Mouse (Mus musculus) midbrain, embryonic 10.5 days (tissue): ENCODE results near the gene Camk1g. TPM values are rescaled to one million over a fixed set of nuclear protein-coding genes. Genes with fewer than 3 reads are reported as not detected.
A peak's percentile ranks its signal among the peaks of the same experiment; 100 is the strongest.

Source experiments
- DNase-seq: peaks from one replicate; pipeline ENCODE4 v3.0.0-alpha.2; 2017; ENCODE audit warnings: low spot score
- H3K27ac ChIP-seq: fragments of 300-500 bp; sonication (generic); replicated peaks from 2 replicates; pipeline ENCODE4 v1.5.1; 2016; ENCODE audit warnings: mild to moderate bottlenecking
- H3K27me3 ChIP-seq: fragments of 300-500 bp; sonication (generic); 2 replicates; pipeline ENCODE4 v1.6.1; 2016; ENCODE audit warnings: low read depth, mild to moderate bottlenecking; ENCODE audit not compliant: poor library complexity, severe bottlenecking
- H3K36me3 ChIP-seq: fragments of 300-500 bp; sonication (generic); 2 replicates; pipeline ENCODE4 v1.6.1; 2016; ENCODE audit warnings: mild to moderate bottlenecking, moderate library complexity
- H3K4me1 ChIP-seq: fragments of 300-500 bp; sonication (generic); 2 replicates; pipeline ENCODE4 v1.6.1; 2016
- H3K4me3 ChIP-seq: fragments of 300-500 bp; sonication (generic); 2 replicates; pipeline ENCODE4 v1.5.1; 2016; ENCODE audit warnings: mild to moderate bottlenecking, moderate library complexity
- H3K9me3 ChIP-seq: fragments of 300-500 bp; sonication (generic); replicated peaks from 2 replicates; pipeline ENCODE4 v1.6.1; 2016; ENCODE audit warnings: mild to moderate bottlenecking
- WGBS: fragments of 180-500 bp; shearing (Covaris S2); methylation state at CpG from one replicate; pipeline ENCODE4 v1.1.7; 2016; 5-methylcytosine and 5-hydroxymethylcytosine counted together
- polyA plus RNA-seq: library from polyadenylated mRNA; unstranded; fragments of >200 nt; fragmentation: Nextera tagmentation; extraction: Ambion mirVana; gene quantifications from 2 replicates; pipeline ENCODE4 v1.2.1, GENCODE M21; 2016

The Camk1g gene
- polyA plus RNA-seq, 1 experiment from 2014 or later, result 12.8 TPM

DNA sequence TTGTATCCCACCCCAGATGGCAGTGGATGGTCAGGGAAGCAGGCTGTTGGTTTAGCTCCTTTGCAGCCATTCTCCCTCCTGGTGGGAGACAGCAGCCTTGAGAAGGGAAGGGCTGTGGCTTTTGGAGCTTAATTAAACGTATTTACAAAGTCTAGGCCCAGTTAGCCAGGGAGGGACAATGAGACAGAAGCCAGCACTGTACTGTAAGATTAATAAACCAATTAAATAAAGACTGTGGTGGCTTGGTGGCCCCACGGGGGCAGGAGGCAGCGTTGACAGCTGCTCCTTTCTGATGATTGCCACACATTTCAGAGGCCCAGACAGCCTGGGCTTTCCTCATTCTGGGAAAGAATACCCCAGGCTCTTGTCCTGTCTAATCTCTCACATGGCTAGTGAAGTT is 19.4 kb upstream of the Camk1g start:
- WGBS, result 12% methylated on average over 3 of the region's 3 CpGs
- Histone ChIP-seq H3K4me1 (peaks cover 33% of the 10 kb centered on the region), H3K27ac (peak overlapping the region; percentile 76), H3K27me3 (0 out of 2 replicates have a peak, but pooled peaks cover 4% of the 10 kb centered on the region), H3K9me3 (no peaks in the 10 kb centered on the region), H3K36me3 (no peaks in the 10 kb centered on the region), H3K4me3 (no peak overlapping the region)
- DNase-seq, result no peak

DNA sequence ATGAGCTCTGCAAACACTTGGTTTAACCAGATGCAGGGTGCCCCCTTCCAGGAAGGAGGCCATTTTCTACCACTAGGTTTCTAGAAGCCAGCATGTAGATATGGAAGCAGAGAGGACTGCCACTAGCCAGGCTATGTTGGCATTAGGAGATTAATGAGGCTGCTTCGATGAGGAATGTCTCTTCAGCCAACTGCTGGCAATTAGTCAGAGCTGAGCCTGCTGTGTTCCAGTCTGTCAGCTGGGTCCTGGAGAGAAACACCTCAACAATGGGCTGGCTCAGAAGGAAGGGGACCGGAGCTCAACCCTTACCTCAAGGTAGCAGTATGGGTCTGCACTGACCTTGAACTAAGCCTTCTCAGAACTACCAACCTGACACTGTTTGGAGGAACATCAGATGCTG is 17.1 kb upstream of the Camk1g start:
- Histone ChIP-seq H3K4me1 (peaks cover 41% of the 10 kb centered on the region), H3K27ac (peak overlapping the region; percentile 64), H3K4me3 (no peak overlapping the region), H3K27me3 (0 out of 2 replicates have a peak, but pooled peaks cover 4% of the 10 kb centered on the region), H3K36me3 (no peaks in the 10 kb centered on the region), H3K9me3 (no peaks in the 10 kb centered on the region)
- DNase-seq, result no peak
- WGBS, result 65% methylated on average over 2 of the region's 2 CpGs

DNA sequence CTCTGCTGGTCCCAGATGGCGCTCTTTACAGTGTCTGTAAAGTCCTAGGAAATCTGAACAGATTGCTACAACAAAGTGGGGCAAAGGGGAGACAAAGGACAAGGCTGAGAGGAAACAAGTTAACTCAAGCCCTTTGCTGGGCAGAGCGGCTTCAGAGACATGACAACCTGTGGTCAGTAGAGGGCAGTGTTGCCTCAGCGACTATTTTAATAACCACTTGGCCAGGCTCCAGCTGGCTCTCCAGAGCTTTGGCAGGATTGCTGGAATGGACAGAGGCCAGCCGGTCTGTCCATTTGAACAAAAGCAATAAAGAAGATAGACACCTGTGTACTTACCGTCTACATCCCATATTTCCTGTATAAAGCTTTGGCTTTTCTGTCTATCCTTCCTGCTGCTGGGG is 16.0 kb upstream of the Camk1g start:
- peak overlapping the region; percentile 64 for H3K27ac ChIP-seq
- H3K4me3 ChIP-seq, result no peak overlapping the region
- peaks cover 53% of the 10 kb centered on the region for H3K4me1 ChIP-seq
- H3K36me3 ChIP-seq, result no peaks in the 10 kb centered on the region
- WGBS, result 5% methylated on average over 5 of the region's 5 CpGs
- H3K9me3 ChIP-seq, result no peaks in the 10 kb centered on the region
- peak; percentile 75 for DNase-seq
- H3K27me3 ChIP-seq, result peaks cover 10% of the 10 kb centered on the region; the same call in 1 of the 2 replicates

DNA sequence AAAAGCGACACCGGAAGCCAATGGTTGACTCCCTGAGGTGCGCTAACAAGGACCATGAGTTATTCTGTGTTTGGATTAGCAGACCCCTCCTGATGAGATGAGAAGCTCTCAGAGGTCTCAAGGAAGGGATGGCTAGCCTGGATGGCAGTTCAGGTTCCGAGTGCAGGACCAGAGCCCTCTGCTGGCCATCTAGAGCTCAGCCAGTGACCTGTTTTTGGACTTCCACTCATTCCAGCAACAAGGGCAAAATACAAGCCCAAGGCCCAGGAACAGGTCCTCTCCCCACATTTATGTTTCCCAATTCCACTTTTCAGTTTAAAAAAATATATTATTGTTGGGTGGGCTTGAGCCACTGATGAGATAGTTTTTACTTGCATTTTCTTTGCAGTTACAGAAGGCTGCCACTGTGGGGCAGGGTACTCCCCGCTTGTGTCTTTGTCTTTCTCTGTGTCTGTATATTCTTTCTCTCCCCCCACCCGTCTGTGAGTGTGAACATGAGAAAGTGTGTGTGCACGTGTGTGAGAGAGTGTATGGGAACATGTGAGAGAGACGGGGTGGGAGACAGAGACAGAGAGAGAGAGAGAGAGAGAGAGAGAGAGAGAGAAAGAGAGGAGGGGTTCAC is 12.9 kb upstream of the Camk1g start:
- H3K4me1 ChIP-seq, result peaks cover 29% of the 10 kb centered on the region
- 8% methylated on average over 8 of the region's 8 CpGs for WGBS
- peaks cover 23% of the 10 kb centered on the region; the same call in 1 of the 2 replicates for H3K27me3 ChIP-seq
- H3K4me3 ChIP-seq, result peak overlapping the region; percentile 54
- peak overlapping the region; percentile 75 for H3K27ac ChIP-seq
- peak; percentile 76 for DNase-seq
- H3K36me3 ChIP-seq, result no peaks in the 10 kb centered on the region
- H3K9me3 ChIP-seq, result no peaks in the 10 kb centered on the region

DNA sequence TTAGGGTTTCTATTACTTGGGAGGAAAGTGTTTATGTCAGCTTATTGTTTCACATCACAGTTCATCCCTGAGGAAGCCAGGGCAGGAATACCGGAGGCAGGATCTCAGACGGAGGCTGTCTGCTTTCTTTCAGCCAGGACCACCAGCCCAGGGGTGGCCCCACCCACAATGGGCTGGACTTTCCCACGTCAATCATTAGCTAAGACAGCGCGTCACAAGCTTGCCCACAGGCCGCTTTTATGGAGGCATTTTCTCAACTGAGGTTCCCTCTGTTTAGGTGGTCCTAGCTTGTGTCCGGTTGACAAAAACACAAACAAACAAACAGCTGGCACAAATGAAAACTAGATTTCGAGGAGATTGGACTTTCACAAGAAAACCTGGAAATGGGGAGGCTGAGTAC is 12.3 kb upstream of the Camk1g start:
- under 1% methylated on average over 8 of the region's 8 CpGs for WGBS

DNA sequence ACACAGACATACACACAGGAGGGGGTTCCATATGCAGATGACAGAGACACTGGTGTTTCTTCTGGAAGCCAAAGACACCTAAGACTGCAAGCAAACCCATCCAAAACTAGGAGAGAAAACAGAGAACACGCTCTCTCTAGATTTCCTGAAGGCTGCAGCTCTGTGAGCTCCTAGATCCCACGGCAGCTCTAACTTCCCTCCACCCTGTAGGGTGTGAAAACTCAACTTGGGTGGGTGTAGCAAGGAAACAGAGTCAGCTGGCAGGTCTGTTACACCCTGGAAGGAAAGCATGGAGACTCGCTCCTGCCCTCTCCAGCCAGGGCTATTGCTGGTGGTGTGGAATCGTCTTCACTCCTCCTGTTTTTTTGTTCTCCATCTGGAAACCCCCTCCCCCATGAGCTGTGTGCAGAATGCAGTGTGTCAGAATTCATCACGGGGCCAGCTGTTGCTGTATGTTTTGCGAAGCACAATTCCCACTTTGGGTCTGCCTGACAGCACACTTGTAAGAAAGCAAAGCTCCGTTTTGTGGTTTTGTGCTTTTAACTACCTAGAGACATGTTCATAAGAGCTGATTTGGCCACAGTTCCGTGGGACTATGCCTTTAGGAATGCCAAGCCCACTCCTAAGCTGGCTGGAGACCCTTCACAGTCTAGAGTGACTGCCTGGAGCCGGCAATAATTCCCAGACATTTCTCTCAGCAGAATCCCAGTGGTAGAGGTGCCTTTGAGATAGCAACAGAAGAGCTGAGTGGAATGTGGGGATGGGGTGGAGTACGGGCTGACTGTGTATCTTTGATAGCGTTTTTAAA is 11.7 kb upstream of the Camk1g start:
- peak; percentile 42 for DNase-seq
- Histone ChIP-seq H3K4me3 (peak overlapping the region; percentile 54), H3K27me3 (peaks cover 18% of the 10 kb centered on the region; the same call in 1 of the 2 replicates), H3K4me1 (peaks cover 30% of the 10 kb centered on the region), H3K9me3 (no peaks in the 10 kb centered on the region), H3K27ac (peak overlapping the region; percentile 75), H3K36me3 (no peaks in the 10 kb centered on the region)
- 35% methylated on average over 11 of the region's 11 CpGs for WGBS

More for the DNA sequence above, 12.3 kb upstream of the Camk1g start:
- H3K4me3 ChIP-seq, result peak overlapping the region; percentile 54
- H3K36me3 ChIP-seq, result no peaks in the 10 kb centered on the region
- peak overlapping the region; percentile 75 for H3K27ac ChIP-seq
- peak; percentile 80 for DNase-seq
- no peaks in the 10 kb centered on the region for H3K9me3 ChIP-seq
- peaks cover 29% of the 10 kb centered on the region for H3K4me1 ChIP-seq
- H3K27me3 ChIP-seq, result peaks cover 20% of the 10 kb centered on the region; the same call in 1 of the 2 replicates

DNA sequence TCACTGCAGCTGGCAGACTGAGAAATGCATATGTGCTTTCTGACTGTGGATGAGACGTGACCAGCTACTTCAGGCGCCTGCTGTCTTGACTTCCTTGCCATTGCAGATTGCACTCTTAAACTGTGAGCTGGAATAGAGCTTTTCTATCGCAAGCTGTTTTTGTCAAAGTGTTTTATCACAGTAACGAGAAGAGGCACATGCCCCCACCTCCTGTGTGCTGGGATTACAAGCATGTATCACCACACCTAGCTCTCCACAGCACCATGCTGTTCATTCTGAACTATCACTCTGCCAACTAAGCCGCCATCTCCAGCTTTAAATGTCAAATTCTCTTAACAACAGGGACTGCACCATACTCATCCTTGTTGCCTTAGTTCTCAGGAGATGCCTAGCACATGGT is 10.8 kb upstream of the Camk1g start:
- WGBS, result 94% methylated on average over 5 of the region's 5 CpGs

DNA sequence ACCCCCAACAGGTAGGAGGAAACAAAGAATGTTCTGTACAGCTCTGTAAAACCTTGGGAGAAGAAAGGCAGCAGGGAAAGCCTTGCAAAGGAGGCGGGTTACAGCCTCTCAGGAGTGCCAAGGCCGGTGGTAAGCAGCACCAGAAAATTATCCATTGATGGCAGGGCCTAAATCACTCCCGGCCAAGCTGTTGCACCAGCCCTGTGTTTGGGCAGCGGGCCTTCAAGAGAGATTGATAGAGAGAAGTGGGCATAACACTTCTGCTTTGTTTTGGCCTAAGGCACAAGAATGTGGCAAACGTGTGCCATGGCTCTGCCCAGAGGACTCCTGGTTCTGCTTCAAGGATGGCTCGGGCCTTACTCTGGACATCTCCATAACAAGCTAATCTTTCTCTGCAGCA is 9.5 kb upstream of the Camk1g start:
- DNase-seq, result no peak
- no peaks in the 10 kb centered on the region for H3K36me3 ChIP-seq
- H3K9me3 ChIP-seq, result no peaks in the 10 kb centered on the region
- peaks cover 18% of the 10 kb centered on the region; the same call in 1 of the 2 replicates for H3K27me3 ChIP-seq
- no peak overlapping the region for H3K4me3 ChIP-seq
- H3K4me1 ChIP-seq, result peaks cover 28% of the 10 kb centered on the region
- 72% methylated on average over 6 of the region's 6 CpGs for WGBS
- H3K27ac ChIP-seq, result no peak overlapping the region

More for the DNA sequence above, 10.8 kb upstream of the Camk1g start:
- peaks cover 18% of the 10 kb centered on the region; the same call in 1 of the 2 replicates for H3K27me3 ChIP-seq
- H3K4me3 ChIP-seq, result no peak overlapping the region
- no peaks in the 10 kb centered on the region for H3K9me3 ChIP-seq
- no peak for DNase-seq
- H3K27ac ChIP-seq, result no peak overlapping the region
- H3K4me1 ChIP-seq, result peaks cover 28% of the 10 kb centered on the region
- H3K36me3 ChIP-seq, result no peaks in the 10 kb centered on the region

DNA sequence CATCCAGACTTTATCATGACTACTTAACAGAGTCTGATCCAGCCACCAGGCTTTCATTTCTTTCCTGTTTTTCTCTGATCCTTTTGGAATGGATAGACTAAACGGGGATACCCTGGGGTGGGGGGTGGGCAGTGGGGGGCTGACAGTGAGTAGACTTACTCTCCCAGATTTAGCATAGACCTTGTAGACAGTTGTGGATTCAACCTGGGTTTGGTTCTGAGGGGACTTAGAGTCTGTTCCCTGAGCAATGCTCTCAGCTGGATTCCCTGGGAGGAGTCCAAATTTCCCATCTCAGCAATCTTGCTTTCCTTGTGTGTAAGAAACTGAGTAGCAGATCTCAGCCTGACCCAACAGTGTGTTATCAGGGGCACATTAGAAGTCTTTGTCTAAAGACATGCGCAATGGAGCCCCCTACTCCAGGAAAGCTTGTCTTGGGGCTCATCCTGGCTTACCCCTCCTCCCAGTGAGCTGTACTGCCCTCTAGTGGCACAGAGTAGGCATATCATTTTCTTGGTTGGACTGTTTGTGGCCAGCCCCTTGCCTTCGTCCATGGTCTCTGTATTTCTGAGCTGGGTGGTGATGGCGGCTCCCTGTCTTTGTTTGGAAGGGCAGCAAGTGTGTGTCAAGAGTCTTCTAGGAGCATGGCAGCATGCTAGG is 6.5 kb upstream of the Camk1g start:
- WGBS, result 36% methylated on average over 4 of the region's 4 CpGs
- peak; percentile 71 for DNase-seq
- peak overlapping the region; percentile 13; the same call in 1 of the 2 replicates for H3K27ac ChIP-seq
- no peak overlapping the region for H3K4me3 ChIP-seq
- H3K9me3 ChIP-seq, result no peaks in the 10 kb centered on the region
- peaks cover 13% of the 10 kb centered on the region for H3K4me1 ChIP-seq
- H3K27me3 ChIP-seq, result peaks cover 17% of the 10 kb centered on the region; the same call in 1 of the 2 replicates
- H3K36me3 ChIP-seq, result no peaks in the 10 kb centered on the region

DNA sequence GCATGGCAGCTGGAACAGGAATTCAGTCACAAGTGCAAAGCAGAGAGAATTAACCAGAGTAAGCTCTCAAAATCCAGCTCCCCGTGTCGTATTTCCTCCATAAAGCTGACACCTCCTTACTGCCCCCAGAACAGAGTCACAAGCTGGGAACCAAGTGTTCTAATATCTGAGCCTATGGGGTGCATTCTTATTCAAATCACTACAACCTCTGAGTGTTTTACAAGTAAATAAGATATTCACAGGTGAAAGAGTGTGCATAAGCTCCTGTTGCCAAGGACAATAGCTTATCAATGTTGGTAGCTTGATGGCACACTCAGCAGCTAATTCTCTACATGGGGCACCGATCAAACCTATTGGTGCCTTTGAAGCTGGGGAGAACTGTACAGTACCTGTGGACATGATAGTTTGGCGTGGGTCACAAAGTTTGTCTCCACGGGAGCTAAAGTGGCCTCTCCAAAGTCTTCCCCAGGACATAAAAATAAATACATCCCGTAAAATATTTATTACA is 3.9 kb upstream of the Camk1g start:
- no peak overlapping the region for H3K4me3 ChIP-seq
- H3K36me3 ChIP-seq, result no peaks in the 10 kb centered on the region
- no peak overlapping the region for H3K27ac ChIP-seq
- H3K4me1 ChIP-seq, result peaks cover 25% of the 10 kb centered on the region
- H3K9me3 ChIP-seq, result no peaks in the 10 kb centered on the region
- DNase-seq, result no peak
- WGBS, result 81% methylated on average over 6 of the region's 6 CpGs
- 0 out of 2 replicates have a peak, but pooled peaks cover 3% of the 10 kb centered on the region for H3K27me3 ChIP-seq

DNA sequence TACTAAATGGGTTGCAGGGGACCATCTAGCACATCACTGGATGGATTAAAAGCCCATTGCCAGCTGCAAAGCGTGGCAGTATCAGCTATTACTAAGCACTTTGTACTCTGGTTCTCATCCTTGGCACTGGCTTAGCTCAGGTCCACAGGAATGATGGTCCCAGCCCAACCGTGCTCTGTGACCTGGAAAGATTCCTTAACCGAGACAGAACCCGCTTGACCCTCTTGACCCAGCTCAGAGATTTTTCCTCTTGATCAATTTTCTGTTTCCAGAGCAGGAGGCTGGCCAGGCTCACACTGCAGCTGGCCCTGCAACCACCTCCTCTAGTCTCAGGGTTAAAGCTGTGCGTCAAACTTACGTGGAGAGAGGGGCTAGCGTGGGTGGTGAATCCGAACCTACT is 1.0 kb downstream of the Camk1g start:
- WGBS, result 26% methylated on average over 8 of the region's 8 CpGs
- H3K9me3 ChIP-seq, result no peaks in the 10 kb centered on the region
- H3K36me3 ChIP-seq, result no peaks in the 10 kb centered on the region
- H3K4me3 ChIP-seq, result peak overlapping the region; percentile 57
- peak overlapping the region; percentile 84 for H3K27ac ChIP-seq
- DNase-seq, result no peak
- H3K27me3 ChIP-seq, result peaks cover 10% of the 10 kb centered on the region; the same call in 1 of the 2 replicates
- peaks cover 33% of the 10 kb centered on the region for H3K4me1 ChIP-seq

DNA sequence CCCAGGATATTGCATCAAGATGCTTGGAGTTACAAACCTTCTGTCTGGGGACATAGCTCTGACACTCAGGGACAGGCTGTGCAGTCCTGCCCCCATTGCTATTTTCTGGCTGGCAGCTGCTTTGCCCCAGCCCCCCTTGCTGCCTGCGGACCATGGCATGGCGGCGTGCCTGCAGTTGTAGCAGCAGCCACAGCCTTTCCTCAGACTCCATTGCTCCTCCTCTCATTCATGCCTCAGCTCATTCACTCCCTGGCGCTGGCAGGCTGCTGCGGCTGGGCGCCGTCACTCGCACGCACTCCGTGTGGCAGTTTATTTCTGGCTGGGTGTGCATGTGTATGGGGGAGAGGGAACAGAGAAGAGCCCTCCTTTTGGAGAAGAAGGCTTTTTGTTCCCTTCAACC is 2.0 kb downstream of the Camk1g start:
- Histone ChIP-seq H3K4me1 (peaks cover 33% of the 10 kb centered on the region), H3K27me3 (peaks cover 10% of the 10 kb centered on the region; the same call in 1 of the 2 replicates), H3K27ac (peak overlapping the region; percentile 47; the same call in 1 of the 2 replicates), H3K9me3 (no peaks in the 10 kb centered on the region), H3K4me3 (peak overlapping the region; percentile 5), H3K36me3 (no peaks in the 10 kb centered on the region)
- no peak for DNase-seq
- 27% methylated on average over 10 of the region's 10 CpGs for WGBS
